ENCODE assay signal across 13 mouse cellular contexts in the genomic region with DNA sequence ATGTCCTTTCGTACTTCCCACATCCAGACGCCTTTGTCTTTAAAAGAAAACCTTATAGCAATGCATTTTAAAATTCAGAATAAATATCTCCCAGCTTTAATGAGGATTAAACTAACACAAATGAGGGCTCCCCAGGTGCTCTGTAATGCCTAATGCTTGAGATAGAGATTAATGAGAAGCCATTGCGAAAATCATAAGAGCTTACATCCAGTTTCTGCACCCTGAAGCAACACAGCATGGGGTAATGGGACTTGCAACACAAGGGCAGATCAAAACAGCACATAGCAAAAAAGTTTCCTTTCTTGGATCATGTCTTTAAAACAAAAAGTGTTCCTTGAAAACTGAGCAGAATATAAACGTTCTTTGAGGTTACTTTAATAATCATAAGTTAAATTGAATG. TPM values are rescaled to one million over a fixed set of nuclear protein-coding genes. Genes with fewer than 3 reads are reported as not detected.
"Had no signal": no experiment of that assay in that cellular context is flagged by ENCODE, and none has a peak within 500 bp of the region (broad histone marks: within the 10 kb centered on the region; RNA-seq: fewer than 3 reads in every experiment).

No protein-coding gene starts in this region.

- H3K4me2 ChIP-seq: limb, embryonic 12.5 days; lung, embryonic 14.5 days; neural tube, embryonic 13.5 days had no signal

- DNase-seq: kidney, adult 8-10 months; kidney, postnatal 25 days; liver; lung, embryonic 14.5 days; right cerebral cortex, postnatal 25 days; thymus, postnatal 36 days had no signal

- H3K27ac ChIP-seq: limb, embryonic 12.5 days; liver, embryonic 14.5 days; macrophage; neural tube, embryonic 13.5 days had no signal

- H3K9ac ChIP-seq: limb, embryonic 12.5 days; liver, embryonic 14.5 days; lung, embryonic 14.5 days; neural tube, embryonic 13.5 days had no signal

- ATAC-seq: intestine, embryonic 16.5 days had no signal

- H3K4me3 ChIP-seq: limb, embryonic 12.5 days; neural tube, embryonic 13.5 days had no signal

- H3K9me3 ChIP-seq: limb, embryonic 12.5 days; neural tube, embryonic 13.5 days had no signal

- H3K4me1 ChIP-seq: limb, embryonic 12.5 days; neural tube, embryonic 13.5 days had no signal

- H3K27me3 ChIP-seq: limb, embryonic 12.5 days; neural tube, embryonic 13.5 days had no signal

- H3K36me3 ChIP-seq: limb, embryonic 12.5 days; neural tube, embryonic 13.5 days had no signal

RNA-seq across cellular contexts. Expression of a gene that starts 30.3 kb away (rescaled TPM):
- total RNA-seq: layer of hippocampus, postnatal 10 days; left cerebral cortex, postnatal 36 days had no signal
